Mouse (Mus musculus) thymus, adult 18-20 months (tissue): Measurements from ENCODE around the gene Zfp512.
"Not testable (repeated sequence)": the region's sequence is repeated elsewhere in the genome, so short reads cannot be mapped to it uniquely, and the experiment has no call there.

Experiments used
- DNase-seq, 2 experiments: peaks; one replicate each; pipeline ENCODE4 v3.0.0; 2022; ENCODE audit warnings: mixed read lengths in 2 of 2

The Zfp512 gene

GRCm38 (mm10) chr5:31451878-31452561, at the start of gene Zfp512:
TSS of gene Zfp512 (plus strand) at chr5:31452431.
- DNase-seq, result peak; percentile 91 to 96

- not testable (repeated sequence) for DNase-seq
Observed at GRCm38 (mm10) chr5:31434727-31435126, 17.5 kb upstream of the Zfp512 start.

DNA sequence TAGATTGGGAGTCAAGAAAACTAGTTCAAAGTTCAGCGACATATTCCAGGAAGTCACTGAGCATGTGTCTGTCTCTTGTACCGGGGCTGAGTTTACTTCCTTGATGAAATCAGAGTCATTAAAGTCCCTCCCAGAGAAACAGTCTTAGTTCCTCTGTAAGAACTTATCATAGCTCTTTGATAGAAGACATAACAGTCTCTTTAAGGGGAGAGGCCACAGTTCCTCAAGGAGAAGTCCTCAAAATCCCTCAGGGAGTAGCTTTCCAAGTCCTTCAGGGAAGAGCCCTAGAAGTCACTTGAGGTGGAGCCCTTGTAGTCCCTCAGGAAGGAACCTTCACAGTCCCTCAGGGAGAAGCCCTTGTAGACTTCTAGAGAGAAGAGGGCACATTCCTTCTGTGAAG, 895 bp upstream of the Zfp512 start:
- DNase-seq, result no peak

GRCm38 (mm10) chr5:31452562-31452878, 289 bp downstream of the Zfp512 start:
- no peak for DNase-seq

GRCm38 (mm10) chr5:31452886-31453410, 717 bp downstream of the Zfp512 start:
- DNase-seq, result no peak

- no peak for DNase-seq
Observed at GRCm38 (mm10) chr5:31467798-31468197, 15.6 kb downstream of the Zfp512 start.

DNA sequence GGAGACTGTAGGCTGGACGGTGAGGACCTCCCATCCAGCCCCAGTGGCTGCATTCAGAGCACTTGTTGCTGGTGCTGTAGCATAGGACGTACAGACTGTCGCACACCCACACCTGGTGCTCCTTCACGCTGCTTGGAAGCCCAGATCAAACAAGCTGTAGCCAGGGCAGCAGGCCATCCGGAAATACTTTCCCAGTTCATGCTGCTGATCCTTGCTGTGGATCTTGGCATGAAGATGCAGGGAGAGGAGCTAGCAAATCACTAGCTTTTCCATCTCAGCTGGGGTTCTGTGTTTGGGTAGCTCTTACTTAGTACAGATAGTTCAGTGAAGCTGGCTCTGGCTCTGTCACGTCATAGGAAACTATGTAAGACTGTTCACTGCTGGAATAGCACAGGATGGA, 17.5 kb downstream of the Zfp512 start:
- no peak for DNase-seq

- DNase-seq, result peak; percentile 20 to 24
Observed at GRCm38 (mm10) chr5:31470334-31470733, 18.1 kb downstream of the Zfp512 start.

DNA sequence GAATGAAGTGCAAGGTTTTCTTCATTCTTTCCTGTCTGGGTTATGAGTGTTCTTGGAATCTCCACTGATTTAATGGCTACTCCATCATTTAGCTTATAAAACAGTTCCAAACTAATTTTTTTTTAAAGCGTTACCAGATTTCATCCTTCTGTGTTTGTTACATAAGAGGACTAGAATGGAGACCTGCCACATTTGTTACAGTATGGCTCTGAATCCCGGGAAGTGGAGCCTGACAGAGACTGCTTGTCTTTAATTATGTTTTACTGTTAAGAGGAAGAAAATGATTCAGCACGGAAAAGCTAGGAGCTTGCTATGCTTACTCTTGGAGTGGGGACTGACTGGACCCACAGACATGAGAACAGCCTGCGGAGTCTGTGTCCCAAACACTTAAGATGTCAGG, 28.3 kb downstream of the Zfp512 start:
- no peak for DNase-seq

GRCm38 (mm10) chr5:31485440-31485839, 33.2 kb downstream of the Zfp512 start, which contains the start of gene 4930548H24Rik:
TSS of gene 4930548H24Rik (plus strand) at chr5:31485740.
- no peak for DNase-seq

DNA sequence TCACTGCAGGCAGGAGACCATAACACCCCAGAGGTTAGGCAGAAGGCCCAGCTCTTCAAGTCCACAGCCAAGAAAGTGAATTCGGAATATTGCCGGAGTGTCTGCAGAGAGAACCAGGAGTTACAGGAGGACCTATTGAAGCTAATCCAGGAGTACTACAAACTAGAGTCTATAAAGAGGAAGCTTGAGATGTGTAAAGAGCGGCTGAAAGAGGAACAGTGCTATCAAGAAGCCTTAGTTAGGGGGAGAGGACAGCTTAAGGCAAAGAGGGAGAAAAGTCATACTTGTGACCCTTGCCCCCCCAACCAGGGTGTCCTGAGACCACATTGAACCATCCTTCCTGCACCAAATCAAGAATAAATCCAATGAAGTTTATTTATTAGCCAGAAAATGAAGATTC, 35.7 kb downstream of the Zfp512 start:
- no peak for DNase-seq

GRCm38 (mm10) chr5:31489116-31489769, 37.0 kb downstream of the Zfp512 start:
- DNase-seq, result no peak

GRCm38 (mm10) chr5:31492031-31492430, 39.8 kb downstream of the Zfp512 start:
- DNase-seq, result no peak

GRCm38 (mm10) chr5:31494513-31495297, 42.5 kb downstream of the Zfp512 start, which contains the start of gene Gpn1:
TSS of gene Gpn1 (plus strand) at chr5:31494741.
- peak; percentile 74 to 82 for DNase-seq

- no peak for DNase-seq
Observed at GRCm38 (mm10) chr5:31504843-31505242, 52.6 kb downstream of the Zfp512 start.

DNA sequence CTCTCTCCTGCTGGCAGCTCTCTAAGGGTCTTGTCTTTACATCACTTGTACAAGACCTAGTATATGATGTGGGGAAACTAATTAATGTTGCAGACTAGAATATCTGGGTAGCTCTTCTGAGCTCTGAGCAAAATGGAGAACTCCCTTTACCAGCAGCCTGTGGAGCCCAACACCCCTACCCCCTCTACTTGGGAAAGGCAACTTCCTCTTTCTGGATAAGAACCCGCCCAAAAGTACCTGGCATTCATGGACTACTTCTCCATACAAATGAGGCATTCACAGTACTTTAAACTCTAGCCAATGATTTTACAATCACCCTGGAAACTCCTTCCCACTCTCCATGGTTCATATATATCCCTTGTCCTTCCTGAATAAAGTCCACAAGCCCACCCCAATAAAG, 60.2 kb downstream of the Zfp512 start:
- no peak for DNase-seq

- DNase-seq, result no peak
Observed at GRCm38 (mm10) chr5:31520556-31520955, 68.3 kb downstream of the Zfp512 start.

DNA sequence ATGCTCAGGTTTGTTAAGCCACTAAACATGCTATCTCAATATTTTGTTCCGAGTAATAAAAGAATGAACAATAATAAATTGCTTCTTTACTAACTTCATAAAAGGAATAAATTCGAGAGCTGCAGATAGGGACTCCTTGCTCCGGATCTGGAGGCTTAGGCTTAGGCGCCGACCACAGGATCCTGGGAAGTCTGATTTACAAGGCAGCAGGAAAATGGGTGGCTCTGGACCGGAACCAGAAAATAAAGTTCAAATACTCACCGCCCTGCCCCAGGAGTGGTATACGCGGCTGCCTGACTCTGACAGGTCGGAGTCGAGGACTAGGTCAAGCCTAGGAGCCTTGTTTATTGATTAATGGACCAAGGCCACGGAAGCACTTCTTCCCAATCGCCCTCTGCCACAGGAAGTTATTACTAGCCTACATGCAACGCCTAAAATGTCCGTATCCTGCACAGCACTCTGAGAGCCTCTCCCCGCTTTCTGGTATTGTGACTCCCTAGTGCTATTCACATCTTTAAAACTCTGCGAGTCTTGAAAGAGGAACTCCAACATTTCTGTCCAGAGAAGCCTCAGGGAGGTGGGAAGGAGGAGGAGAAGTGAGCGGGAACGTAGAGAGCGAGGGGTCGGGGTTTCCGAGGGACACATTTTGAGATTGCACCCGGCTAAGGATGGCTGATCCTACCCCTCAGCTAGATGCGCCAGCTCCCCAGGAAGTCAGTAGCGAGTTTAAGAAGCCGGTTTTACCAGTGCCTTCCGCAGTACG, 74.3 kb downstream of the Zfp512 start, which contains the start of gene Slc4a1ap:
Gene Slc4a1ap (plus strand): TSS at position 642 of the 763 bp plus-strand sequence.
- peak; percentile 28 to 67 for DNase-seq

- peak in 1 of 2 experiments; percentile 38 for DNase-seq
Observed at GRCm38 (mm10) chr5:31527117-31527680, 75.0 kb downstream of the Zfp512 start.

GRCm38 (mm10) chr5:31527707-31528106, 75.5 kb downstream of the Zfp512 start, which contains the start of gene Supt7l:
TSS of gene Supt7l (minus strand) at chr5:31527807.
- DNase-seq, result not testable (repeated sequence)

DNA sequence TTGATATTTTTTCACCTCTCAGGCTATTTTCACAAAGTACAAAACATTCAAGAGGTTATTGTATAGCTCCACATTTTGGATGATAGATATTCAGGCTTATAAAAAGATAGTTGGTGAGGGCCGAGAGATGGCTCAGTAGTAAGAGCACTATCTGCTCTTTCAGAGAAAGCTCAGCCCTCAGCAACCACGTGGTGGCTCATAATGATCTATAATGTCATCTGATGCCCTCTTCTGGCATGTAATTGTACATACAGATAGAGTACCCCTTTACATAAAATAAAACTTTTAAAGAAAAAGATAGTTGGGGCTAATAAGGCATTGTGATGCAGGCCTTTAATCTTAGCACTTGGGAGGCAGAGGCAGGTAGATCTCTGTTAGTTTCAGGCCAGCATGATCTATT, 76.3 kb downstream of the Zfp512 start:
- DNase-seq, result no peak
